Mouse (Mus musculus): Measurements from ENCODE around the gene Kat8. TPM values are rescaled to one million over a fixed set of nuclear protein-coding genes. Genes with fewer than 3 reads are reported as not detected.

Kat8 gene
- polyA plus RNA-seq, 1 experiment from 2014 or later, result 49.7 TPM

GRCm38 (mm10) chr7:127922451-127923275 lies 10.3 kb downstream of the Kat8 start:
- ATAC-seq (ENCODE audit: low FRiP score) (no peak), DNase-seq (ENCODE audit: low spot score) (no peak)
- H3K4me1 ChIP-seq (replicated peaks; ENCODE audit: control insufficient read depth, insufficient read depth, low read length), result no peaks in the 10 kb centered on the region
- no peak overlapping the region for H3K4me3 ChIP-seq (ENCODE audit: low read depth, low read length)
- H3K9ac ChIP-seq (ENCODE audit: low read depth, low read length), result no peak overlapping the region
- H3K4me2 ChIP-seq (replicated peaks; ENCODE audit: low read depth, low read length), result no peak overlapping the region
- no peak overlapping the region for H3K27ac ChIP-seq (ENCODE audit: low read depth, low read length)
- H3K9me3 ChIP-seq (ENCODE audit: control insufficient read depth, low read length), result no peaks in the 10 kb centered on the region
- no peaks in the 10 kb centered on the region for H3K27me3 ChIP-seq (ENCODE audit: control insufficient read depth, insufficient read depth, low read length)
- no peaks in the 10 kb centered on the region for H3K36me3 ChIP-seq (ENCODE audit: control insufficient read depth, insufficient read depth, low read length)
- WGBS, result 86% methylated on average over 6 of the region's 6 CpGs

DNA sequence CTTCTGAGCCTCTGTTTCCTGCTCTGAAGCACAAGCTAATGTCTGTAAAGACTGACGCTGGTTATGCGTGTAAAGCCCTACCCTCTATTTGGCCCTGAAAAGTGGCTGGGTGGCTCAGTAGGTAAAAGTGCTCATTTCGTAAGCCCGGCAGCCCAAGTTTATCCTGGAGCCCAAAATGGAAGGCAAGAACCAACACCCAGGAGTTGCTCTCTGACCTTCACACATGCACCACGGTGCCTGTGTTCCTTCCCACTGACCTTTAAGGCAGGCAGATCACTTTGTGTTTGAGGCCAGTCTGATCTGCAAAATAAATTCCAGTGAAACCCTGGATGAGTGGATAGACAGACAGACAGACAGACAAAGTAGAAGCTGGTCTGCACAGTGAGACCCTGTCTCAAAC lies 11.4 kb downstream of the Kat8 start:
- Histone ChIP-seq H3K27me3 (ENCODE audit: control insufficient read depth, insufficient read depth, low read length) (peaks cover 3% of the 10 kb centered on the region), H3K9me3 (ENCODE audit: control insufficient read depth, low read length) (no peaks in the 10 kb centered on the region), H3K4me1 (replicated peaks; ENCODE audit: control insufficient read depth, insufficient read depth, low read length) (no peaks in the 10 kb centered on the region), H3K4me3 (ENCODE audit: low read depth, low read length) (no peak overlapping the region), H3K4me2 (replicated peaks; ENCODE audit: low read depth, low read length) (no peak overlapping the region), H3K27ac (ENCODE audit: low read depth, low read length) (no peak overlapping the region), H3K36me3 (ENCODE audit: control insufficient read depth, insufficient read depth, low read length) (no peaks in the 10 kb centered on the region), H3K9ac (ENCODE audit: low read depth, low read length) (no peak overlapping the region)
- ATAC-seq (ENCODE audit: low FRiP score), result no peak
- no peak for DNase-seq (ENCODE audit: low spot score)
- WGBS, result 91% methylated on average over 5 of the region's 5 CpGs

GRCm38 (mm10) chr7:127925252-127925651 lies 12.9 kb downstream of the Kat8 start:
- Histone ChIP-seq H3K4me2 (replicated peaks; ENCODE audit: low read depth, low read length) (no peak overlapping the region), H3K36me3 (ENCODE audit: control insufficient read depth, insufficient read depth, low read length) (no peaks in the 10 kb centered on the region), H3K27ac (ENCODE audit: low read depth, low read length) (no peak overlapping the region), H3K9ac (ENCODE audit: low read depth, low read length) (no peak overlapping the region), H3K27me3 (ENCODE audit: control insufficient read depth, insufficient read depth, low read length) (peaks cover 11% of the 10 kb centered on the region), H3K9me3 (ENCODE audit: control insufficient read depth, low read length) (no peaks in the 10 kb centered on the region), H3K4me3 (ENCODE audit: low read depth, low read length) (no peak overlapping the region), H3K4me1 (replicated peaks; ENCODE audit: control insufficient read depth, insufficient read depth, low read length) (no peaks in the 10 kb centered on the region; the same call in 1 of the 2 replicates)
- WGBS, result 75% methylated on average over 5 of the region's 5 CpGs
- ATAC-seq (ENCODE audit: low FRiP score) (no peak), DNase-seq (ENCODE audit: low spot score) (no peak)

DNA sequence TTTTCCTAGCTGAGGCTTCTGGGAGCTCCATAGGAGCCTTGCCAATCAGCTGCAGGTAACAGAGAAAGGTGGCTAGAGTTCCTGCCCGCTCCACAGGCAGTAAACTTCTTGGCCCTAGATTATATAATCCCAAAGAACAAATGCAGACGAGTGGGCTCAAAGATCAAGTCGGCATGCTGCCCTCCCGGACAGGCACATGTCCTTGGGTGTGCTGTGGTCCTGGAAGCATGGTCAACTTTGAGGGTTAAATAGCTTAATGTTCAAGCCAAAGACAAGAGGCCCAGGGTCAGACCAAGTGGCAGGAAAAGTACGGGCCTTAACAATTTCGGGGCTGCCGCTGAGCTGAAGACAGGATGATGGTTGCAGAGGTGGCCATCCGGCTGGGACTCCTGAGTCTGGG lies 13.8 kb downstream of the Kat8 start:
- H3K27me3 ChIP-seq (ENCODE audit: control insufficient read depth, insufficient read depth, low read length), result peaks cover 12% of the 10 kb centered on the region
- DNase-seq (ENCODE audit: low spot score) (no peak), ATAC-seq (ENCODE audit: low FRiP score) (no peak)
- no peak overlapping the region for H3K4me2 ChIP-seq (replicated peaks; ENCODE audit: low read depth, low read length)
- H3K9me3 ChIP-seq (ENCODE audit: control insufficient read depth, low read length), result no peaks in the 10 kb centered on the region
- H3K27ac ChIP-seq (ENCODE audit: low read depth, low read length), result no peak overlapping the region
- no peaks in the 10 kb centered on the region; the same call in 1 of the 2 replicates for H3K4me1 ChIP-seq (replicated peaks; ENCODE audit: control insufficient read depth, insufficient read depth, low read length)
- H3K36me3 ChIP-seq (ENCODE audit: control insufficient read depth, insufficient read depth, low read length), result no peaks in the 10 kb centered on the region
- H3K9ac ChIP-seq (ENCODE audit: low read depth, low read length), result no peak overlapping the region
- 94% methylated on average over 8 of the region's 8 CpGs for WGBS
- no peak overlapping the region for H3K4me3 ChIP-seq (ENCODE audit: low read depth, low read length)

GRCm38 (mm10) chr7:127926846-127927245 lies 14.5 kb downstream of the Kat8 start:
- H3K36me3 ChIP-seq (ENCODE audit: control insufficient read depth, insufficient read depth, low read length), result no peaks in the 10 kb centered on the region
- H3K27ac ChIP-seq (ENCODE audit: low read depth, low read length), result no peak overlapping the region
- H3K4me3 ChIP-seq (ENCODE audit: low read depth, low read length), result no peak overlapping the region
- no peaks in the 10 kb centered on the region; the same call in 1 of the 2 replicates for H3K4me1 ChIP-seq (replicated peaks; ENCODE audit: control insufficient read depth, insufficient read depth, low read length)
- no peak for ATAC-seq (ENCODE audit: low FRiP score)
- peaks cover 12% of the 10 kb centered on the region for H3K27me3 ChIP-seq (ENCODE audit: control insufficient read depth, insufficient read depth, low read length)
- 89% methylated on average over 11 of the region's 11 CpGs for WGBS
- no peak overlapping the region for H3K9ac ChIP-seq (ENCODE audit: low read depth, low read length)
- no peak for DNase-seq (ENCODE audit: low spot score)
- H3K9me3 ChIP-seq (ENCODE audit: control insufficient read depth, low read length), result no peaks in the 10 kb centered on the region
- H3K4me2 ChIP-seq (replicated peaks; ENCODE audit: low read depth, low read length), result no peak overlapping the region

- Histone ChIP-seq H3K36me3 (ENCODE audit: control insufficient read depth, insufficient read depth, low read length) (no peaks in the 10 kb centered on the region), H3K9me3 (ENCODE audit: control insufficient read depth, low read length) (no peaks in the 10 kb centered on the region), H3K27me3 (ENCODE audit: control insufficient read depth, insufficient read depth, low read length) (peaks cover 12% of the 10 kb centered on the region), H3K9ac (ENCODE audit: low read depth, low read length) (no peak overlapping the region), H3K4me2 (replicated peaks; ENCODE audit: low read depth, low read length) (no peak overlapping the region), H3K4me3 (ENCODE audit: low read depth, low read length) (no peak overlapping the region), H3K4me1 (replicated peaks; ENCODE audit: control insufficient read depth, insufficient read depth, low read length) (no peaks in the 10 kb centered on the region; the same call in 1 of the 2 replicates), H3K27ac (ENCODE audit: low read depth, low read length) (no peak overlapping the region)
- DNase-seq (ENCODE audit: low spot score) (no peak), ATAC-seq (ENCODE audit: low FRiP score) (no peak)
- 80% methylated on average over 11 of the region's 11 CpGs for WGBS
Measured at GRCm38 (mm10) chr7:127927726-127928125, 15.4 kb downstream of the Kat8 start.

DNA sequence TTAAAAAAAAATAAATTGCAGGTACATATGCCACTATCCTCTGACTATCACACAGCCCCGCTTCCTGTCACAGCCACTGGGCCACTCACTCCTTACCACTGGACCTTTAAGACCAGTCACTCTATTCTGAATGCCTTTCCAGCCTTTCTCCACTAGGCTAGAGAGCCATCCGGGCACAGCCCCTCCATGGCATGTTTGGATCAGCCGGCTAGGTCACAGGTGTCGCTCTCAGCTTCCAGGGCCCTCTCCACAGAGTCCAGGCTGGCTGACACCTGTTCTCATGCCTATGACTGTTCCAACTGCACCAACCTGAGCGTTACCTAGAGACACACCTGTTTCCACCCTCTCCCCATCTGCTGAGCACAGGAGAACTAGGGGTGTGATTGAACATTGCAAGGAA lies 16.3 kb downstream of the Kat8 start:
- no peak overlapping the region for H3K4me3 ChIP-seq (ENCODE audit: low read depth, low read length)
- 52% methylated on average over 5 of the region's 5 CpGs for WGBS
- no peaks in the 10 kb centered on the region for H3K9me3 ChIP-seq (ENCODE audit: control insufficient read depth, low read length)
- H3K4me2 ChIP-seq (replicated peaks; ENCODE audit: low read depth, low read length), result no peak overlapping the region
- DNase-seq (ENCODE audit: low spot score) (no peak), ATAC-seq (ENCODE audit: low FRiP score) (no peak)
- peaks cover 12% of the 10 kb centered on the region for H3K27me3 ChIP-seq (ENCODE audit: control insufficient read depth, insufficient read depth, low read length)
- no peak overlapping the region for H3K27ac ChIP-seq (ENCODE audit: low read depth, low read length)
- no peak overlapping the region for H3K9ac ChIP-seq (ENCODE audit: low read depth, low read length)
- H3K36me3 ChIP-seq (ENCODE audit: control insufficient read depth, insufficient read depth, low read length), result no peaks in the 10 kb centered on the region
- H3K4me1 ChIP-seq (replicated peaks; ENCODE audit: control insufficient read depth, insufficient read depth, low read length), result no peaks in the 10 kb centered on the region; the same call in 1 of the 2 replicates

- DNase-seq (ENCODE audit: low spot score) (no peak), ATAC-seq (ENCODE audit: low FRiP score) (no peak)
- Histone ChIP-seq H3K36me3 (ENCODE audit: control insufficient read depth, insufficient read depth, low read length) (no peaks in the 10 kb centered on the region), H3K4me2 (replicated peaks; ENCODE audit: low read depth, low read length) (no peak within 1 kb of the TSS), H3K9ac (ENCODE audit: low read depth, low read length) (no peak within 1 kb of the TSS), H3K27me3 (ENCODE audit: control insufficient read depth, insufficient read depth, low read length) (peaks cover 12% of the 10 kb centered on the region), H3K9me3 (ENCODE audit: control insufficient read depth, low read length) (no peaks in the 10 kb centered on the region), H3K4me1 (replicated peaks; ENCODE audit: control insufficient read depth, insufficient read depth, low read length) (no peaks in the 10 kb centered on the region; the same call in 1 of the 2 replicates), H3K27ac (ENCODE audit: low read depth, low read length) (no peak within 1 kb of the TSS), H3K4me3 (ENCODE audit: low read depth, low read length) (peak within 1 kb of the TSS; percentile 14; the same call in 1 of the 2 replicates)
- WGBS, result 8% methylated on average over 6 of the region's 6 CpGs
Measured at GRCm38 (mm10) chr7:127929923-127930322, 17.6 kb downstream of the Kat8 start, which contains the start of gene Prss8. TSS of gene Prss8 (minus strand) at chr7:127930104.

GRCm38 (mm10) chr7:127930636-127931035 lies 18.3 kb downstream of the Kat8 start:
- no peak overlapping the region for H3K4me2 ChIP-seq (replicated peaks; ENCODE audit: low read depth, low read length)
- no peak overlapping the region for H3K27ac ChIP-seq (ENCODE audit: low read depth, low read length)
- H3K4me3 ChIP-seq (ENCODE audit: low read depth, low read length), result no peak overlapping the region
- H3K9ac ChIP-seq (ENCODE audit: low read depth, low read length), result no peak overlapping the region
- H3K36me3 ChIP-seq (ENCODE audit: control insufficient read depth, insufficient read depth, low read length), result no peaks in the 10 kb centered on the region
- WGBS, result 86% methylated on average over 5 of the region's 5 CpGs
- DNase-seq (ENCODE audit: low spot score), result no peak
- ATAC-seq (ENCODE audit: low FRiP score), result no peak
- H3K9me3 ChIP-seq (ENCODE audit: control insufficient read depth, low read length), result no peaks in the 10 kb centered on the region
- H3K4me1 ChIP-seq (replicated peaks; ENCODE audit: control insufficient read depth, insufficient read depth, low read length), result no peaks in the 10 kb centered on the region; the same call in 1 of the 2 replicates
- H3K27me3 ChIP-seq (ENCODE audit: control insufficient read depth, insufficient read depth, low read length), result peaks cover 12% of the 10 kb centered on the region

All from hindbrain, embryonic 11.5 days (tissue).